9 mouse cellular contexts compared by ENCODE assay signal in the genomic region with DNA sequence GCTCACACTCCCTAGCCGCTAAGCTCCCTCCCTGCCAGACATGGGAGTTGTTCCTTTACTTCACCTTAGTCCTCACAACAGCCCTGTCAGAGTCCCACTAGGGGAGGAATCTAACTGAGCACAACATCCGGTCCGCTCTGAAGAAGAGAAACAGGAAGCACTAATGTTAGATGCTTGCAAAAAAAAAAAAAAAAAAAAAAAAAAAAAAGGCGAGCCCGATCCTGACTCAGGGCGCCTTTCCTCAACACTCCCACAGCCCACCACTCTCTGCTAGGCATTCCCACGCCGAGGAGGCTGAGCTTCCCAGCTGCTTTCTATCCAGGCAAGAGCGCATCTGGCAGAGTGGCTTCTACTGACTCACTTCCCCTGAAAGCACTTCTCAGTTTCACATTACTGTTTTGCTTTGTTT.
DNase-seq lines count a peak whose midpoint lies in the region; ATAC-seq and TF ChIP-seq lines count a peak whose summit lies in the region.
"Had no signal": no experiment of that assay in that cellular context is flagged by ENCODE, and none has a peak within 500 bp of the region (broad histone marks: within the 10 kb centered on the region; RNA-seq: fewer than 3 reads in every experiment).

No protein-coding gene starts in this region.

- no peak for TF ChIP-seq POLR2A in embryonic fibroblast, embryonic 13.5 days (IDR thresholded peaks at IDR 0.05; ENCODE audit: low read depth, low read length)
- no peak for TF ChIP-seq POLR2A in small intestine, adult 2 months (IDR thresholded peaks at IDR 0.05; ENCODE audit: low read depth, low read length)

- H3K27me3 ChIP-seq in small intestine, adult 2 months (ENCODE audit: control insufficient read depth, insufficient read depth, low read length) = no peaks in the 10 kb centered on the region
- H3K27me3 ChIP-seq in forebrain, embryonic 15.5 days = no peaks in the 10 kb centered on the region
- H3K27me3 ChIP-seq: limb, embryonic 15.5 days had no signal

- 0 out of 2 replicates have a peak overlapping the region, but pooled peaks have one; percentile 16 for H3K27ac ChIP-seq in embryonic fibroblast, embryonic 13.5 days (ENCODE audit: insufficient read depth, low read length)
- peak overlapping the region; percentile 85 for H3K27ac ChIP-seq in small intestine, adult 2 months (ENCODE audit: insufficient read depth, low read depth, low read length)
- no peak overlapping the region for H3K27ac ChIP-seq in forebrain, embryonic 15.5 days (replicated peaks)

- no peak overlapping the region for H3K4me2 ChIP-seq in forebrain, embryonic 15.5 days (replicated peaks)
- H3K4me2 ChIP-seq: limb, embryonic 15.5 days had no signal

- DNase-seq in kidney, adult 9 months = peak; percentile 52
- DNase-seq in kidney, adult 8-10 months = no peak
- peak; percentile 58 to 76 for DNase-seq in kidney, postnatal 4 days
- no peak for DNase-seq in urinary bladder, postnatal 36 days (ENCODE audit: low spot score in 2 of 2)
- DNase-seq in cerebellum, adult 11-12 months = no peak

- peaks cover 7% of the 10 kb centered on the region for H3K4me1 ChIP-seq in embryonic fibroblast, embryonic 13.5 days (ENCODE audit: control insufficient read depth, insufficient read depth, low read length)
- H3K4me1 ChIP-seq in small intestine, adult 2 months (ENCODE audit: control insufficient read depth, insufficient read depth, insufficient read length, low read length) = peaks cover 3% of the 10 kb centered on the region
- no peaks in the 10 kb centered on the region for H3K4me1 ChIP-seq in forebrain, embryonic 15.5 days
- H3K4me1 ChIP-seq: limb, embryonic 15.5 days had no signal

- no peak overlapping the region for H3K9ac ChIP-seq in forebrain, embryonic 15.5 days (replicated peaks)
- H3K9ac ChIP-seq: limb, embryonic 15.5 days had no signal

- no peak for ATAC-seq in forebrain, embryonic 15.5 days (replicated peaks)

- no peak overlapping the region for H3K4me3 ChIP-seq in embryonic fibroblast, embryonic 13.5 days (ENCODE audit: insufficient read depth, low read length)
- H3K4me3 ChIP-seq in small intestine, adult 2 months (ENCODE audit: low read depth, low read length) = peak overlapping the region; percentile 54
- H3K4me3 ChIP-seq in forebrain, embryonic 15.5 days = no peak overlapping the region
- H3K4me3 ChIP-seq: limb, embryonic 15.5 days had no signal

- H3K36me3 ChIP-seq in small intestine, adult 2 months (ENCODE audit: control insufficient read depth, insufficient read depth, low read length) = peaks cover 47% of the 10 kb centered on the region
- 0 out of 2 replicates have a peak, but pooled peaks cover 3% of the 10 kb centered on the region for H3K36me3 ChIP-seq in forebrain, embryonic 15.5 days

- WGBS in small intestine, adult 2 months = 73% methylated on average over 9 of the region's 9 CpGs
- WGBS in forebrain, embryonic 15.5 days = 71% methylated on average over 9 of the region's 9 CpGs

- TF ChIP-seq CTCF in embryonic fibroblast, embryonic 13.5 days (IDR thresholded peaks at IDR 0.05; ENCODE audit: borderline replicate concordance, insufficient read depth, low read length) = no peak
- TF ChIP-seq CTCF in small intestine, adult 2 months (IDR thresholded peaks at IDR 0.05; ENCODE audit: extremely low read depth, insufficient read length, insufficient replicate concordance, low read depth, low read length) = no peak; the same call in 1 of the 2 replicates

- H3K9me3 ChIP-seq in forebrain, embryonic 15.5 days = no peaks in the 10 kb centered on the region
- H3K9me3 ChIP-seq: limb, embryonic 15.5 days had no signal

Comparison
In these comparisons a context has a peak if more than half of its experiments do, and no peak if none do; other contexts are left out.
1. DNase-seq: peak in kidney, adult 9 months (single experiment) and kidney, postnatal 4 days (2 of 2); none in kidney, adult 8-10 months (0 of 2), urinary bladder, postnatal 36 days (0 of 2) and cerebellum, adult 11-12 months (single experiment).